Mouse (Mus musculus) hindbrain, postnatal 0 days (tissue): ENCODE measurements at regions not wholly inside any gene's neighbourhood (a gene's known extent, or its start where the extent isn't known, plus 50 kb on each side); places are given as distances from the start of the nearest gene placed in this dataset.

Experiments used
- ATAC-seq: fragments of 200-750 bp; cut with Nextera tagmentation; 2 replicates; pipeline ENCODE4 v1.8.0; 2017; ENCODE audit warnings: mild to moderate bottlenecking, moderate TSS enrichment, moderate library complexity
- DNase-seq: peaks from one replicate; pipeline ENCODE4 v3.0.0-alpha.2; 2015; ENCODE audit warnings: low spot score
- H3K27ac ChIP-seq: fragments of 300-500 bp; sonication (generic); 2 replicates; pipeline ENCODE4 v1.5.1; 2014; ENCODE audit warnings: mild to moderate bottlenecking
- H3K27me3 ChIP-seq: fragments of 300-500 bp; sonication (generic); 2 replicates; pipeline ENCODE4 v1.6.1; 2014; ENCODE audit warnings: low read length, mixed read lengths; ENCODE audit not compliant: insufficient read depth
- H3K36me3 ChIP-seq: fragments of 300-500 bp; sonication (generic); 2 replicates; pipeline ENCODE4 v1.6.1; 2014; ENCODE audit warnings: low read length, mixed read lengths; ENCODE audit not compliant: insufficient read depth
- H3K4me1 ChIP-seq: fragments of 300-500 bp; sonication (generic); 2 replicates; pipeline ENCODE4 v1.6.1; 2014; ENCODE audit warnings: antibody characterized with exemption, low read length, mixed read lengths; ENCODE audit not compliant: insufficient read depth
- H3K4me2 ChIP-seq: fragments of 300-500 bp; sonication (generic); 2 replicates; pipeline ENCODE4 v1.6.1; 2014; ENCODE audit warnings: low read depth, mild to moderate bottlenecking, low read length, moderate library complexity, mixed read lengths
- H3K4me3 ChIP-seq: fragments of 300-500 bp; sonication (generic); 2 replicates; pipeline ENCODE4 v1.5.1; 2014; ENCODE audit warnings: low read length
- H3K9ac ChIP-seq: fragments of 300-500 bp; sonication (generic); replicated peaks from 2 replicates; pipeline ENCODE4 v1.6.1; 2014; ENCODE audit warnings: mild to moderate bottlenecking, low read length, moderate library complexity, mixed read lengths
- H3K9me3 ChIP-seq: fragments of 300-500 bp; sonication (generic); 2 replicates; pipeline ENCODE4 v1.6.1; 2016; ENCODE audit warnings: low read length, mixed read lengths
- CTCF ChIP-seq: IDR thresholded peaks from 2 replicates; pipeline ENCODE4 v1.5.1; 2016; ENCODE audit warnings: antibody characterized with exemption, control low read depth, low read depth
- WGBS: fragments of 180-500 bp; shearing (Covaris S2); extraction: QIAGEN DNeasy Blood & Tissue Kit; methylation state at CpG from one replicate; pipeline ENCODE4 v1.1.7; 2014; 5-methylcytosine and 5-hydroxymethylcytosine counted together

GRCm38 (mm10) chr3:156353430-156353829 is 208.2 kb upstream of the Negr1 start:
- Histone ChIP-seq H3K27ac (no peak overlapping the region), H3K4me1 (no peaks in the 10 kb centered on the region), H3K36me3 (no peaks in the 10 kb centered on the region), H3K9ac (no peak overlapping the region), H3K9me3 (no peaks in the 10 kb centered on the region), H3K4me3 (no peak overlapping the region), H3K27me3 (no peaks in the 10 kb centered on the region), H3K4me2 (no peak overlapping the region)
- TF ChIP-seq CTCF = no peak
- no peak for DNase-seq
- 57% methylated on average over 3 of the region's 3 CpGs for WGBS
- no peak for ATAC-seq

DNA sequence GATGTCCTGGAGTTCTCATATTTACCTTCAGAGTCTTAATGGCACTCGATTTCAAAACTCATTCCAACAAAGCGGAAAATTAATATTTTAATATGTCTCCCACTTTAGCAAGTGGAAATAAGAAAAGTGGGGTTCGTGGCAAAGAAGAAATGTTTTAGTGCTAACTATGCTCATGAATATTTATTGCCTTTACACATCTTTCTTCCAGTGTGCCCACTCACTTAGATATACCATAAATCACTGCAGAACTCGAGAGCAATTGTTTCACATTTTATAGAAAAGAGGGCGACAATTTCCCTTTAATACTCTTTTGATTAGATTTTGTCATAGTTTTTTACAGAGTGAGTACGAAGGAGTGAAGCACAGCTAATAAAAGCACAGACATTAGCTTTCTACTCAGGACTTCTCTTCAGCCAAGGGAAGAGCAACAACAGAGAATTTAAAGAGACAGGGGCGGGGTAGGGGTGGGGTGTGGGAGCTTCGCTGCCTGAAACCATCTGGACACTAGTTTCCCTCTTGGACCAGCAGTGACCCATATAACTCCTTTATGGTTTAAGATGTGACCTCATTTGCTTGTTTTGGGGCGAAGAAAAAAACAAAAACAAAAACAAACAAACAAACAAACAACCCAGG is 207.6 kb upstream of the Negr1 start:
- TF ChIP-seq CTCF = no peak
- H3K9me3 ChIP-seq = no peaks in the 10 kb centered on the region
- no peak overlapping the region for H3K9ac ChIP-seq
- H3K27ac ChIP-seq = no peak overlapping the region
- ATAC-seq (no peak), DNase-seq (no peak)
- no peaks in the 10 kb centered on the region for H3K4me1 ChIP-seq
- no peaks in the 10 kb centered on the region for H3K27me3 ChIP-seq
- WGBS = 51% methylated on average over 9 of the region's 9 CpGs
- H3K4me3 ChIP-seq = no peak overlapping the region
- no peaks in the 10 kb centered on the region for H3K36me3 ChIP-seq
- no peak overlapping the region for H3K4me2 ChIP-seq

DNA sequence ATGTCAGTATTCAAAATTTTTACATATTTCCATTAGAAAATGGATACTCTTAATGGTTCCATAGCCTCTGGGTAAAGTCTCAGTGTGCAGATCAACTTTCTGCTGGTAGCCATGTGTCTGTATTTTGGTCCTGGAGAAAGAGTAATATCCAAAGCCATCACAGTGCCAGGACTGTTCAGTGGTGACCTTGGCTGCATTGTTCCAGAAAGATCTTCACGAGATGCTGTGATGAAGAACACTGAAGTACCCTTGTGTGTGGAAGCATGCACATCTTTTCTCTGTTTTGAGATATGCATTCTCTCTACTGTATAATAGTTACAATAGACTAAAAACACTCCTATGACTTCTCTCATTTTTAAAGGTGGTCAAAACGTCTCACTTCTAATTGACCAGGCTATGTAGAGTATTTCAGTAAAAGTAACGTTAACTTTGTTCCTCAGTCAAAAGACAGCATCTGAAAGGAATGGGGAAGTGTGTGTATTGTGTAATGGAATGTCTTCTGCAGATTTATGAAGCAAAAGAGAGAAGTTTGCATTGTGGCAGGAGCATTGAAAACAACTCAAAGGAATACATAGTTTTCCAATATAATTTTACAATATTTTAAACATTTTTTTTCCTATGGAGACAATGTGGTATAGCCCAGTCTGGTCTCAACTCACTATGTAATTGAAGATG is 192.8 kb upstream of the Negr1 start:
- no peak overlapping the region for H3K27ac ChIP-seq
- TF ChIP-seq CTCF = no peak
- no peak for DNase-seq
- no peak overlapping the region for H3K9ac ChIP-seq
- ATAC-seq = no peak
- H3K4me3 ChIP-seq = no peak overlapping the region
- 75% methylated on average over 3 of the region's 3 CpGs for whole genome bisulfite sequencing
- no peaks in the 10 kb centered on the region for H3K9me3 ChIP-seq
- H3K4me2 ChIP-seq = no peak overlapping the region
- H3K4me1 ChIP-seq = no peaks in the 10 kb centered on the region
- no peaks in the 10 kb centered on the region for H3K27me3 ChIP-seq
- no peaks in the 10 kb centered on the region for H3K36me3 ChIP-seq

- Histone ChIP-seq H3K4me1 (no peaks in the 10 kb centered on the region), H3K4me3 (no peak overlapping the region), H3K36me3 (no peaks in the 10 kb centered on the region), H3K9me3 (no peaks in the 10 kb centered on the region), H3K4me2 (no peak overlapping the region), H3K27me3 (no peaks in the 10 kb centered on the region), H3K27ac (no peak overlapping the region), H3K9ac (no peak overlapping the region)
- no peak for TF ChIP-seq CTCF
- ATAC-seq = no peak
- DNase-seq = no peak
Measured at GRCm38 (mm10) chr3:156376717-156377116, 184.9 kb upstream of the Negr1 start.

DNA sequence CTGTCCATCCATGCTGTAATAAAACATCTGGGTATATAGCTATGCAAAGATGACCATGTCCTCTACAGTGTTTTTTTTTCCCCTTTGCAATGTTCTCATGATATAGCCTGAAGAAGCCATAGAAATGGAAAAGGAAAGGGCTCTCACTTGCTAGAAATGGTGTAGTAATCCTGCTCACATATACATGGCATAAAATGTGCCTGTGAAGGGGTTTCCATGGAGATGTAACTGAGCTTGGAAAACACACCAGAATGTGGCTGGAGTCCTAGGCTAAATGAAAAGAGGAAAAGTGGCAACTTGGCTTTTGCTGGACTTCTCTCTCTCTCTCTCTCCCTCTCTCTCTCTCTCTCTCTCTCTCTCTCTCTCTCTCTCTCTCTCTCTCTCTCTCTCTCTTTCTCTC is 178.7 kb upstream of the Negr1 start:
- Histone ChIP-seq H3K4me3 (no peak overlapping the region), H3K9ac (no peak overlapping the region), H3K27ac (no peak overlapping the region), H3K27me3 (no peaks in the 10 kb centered on the region), H3K9me3 (no peaks in the 10 kb centered on the region), H3K36me3 (no peaks in the 10 kb centered on the region), H3K4me2 (no peak overlapping the region), H3K4me1 (no peaks in the 10 kb centered on the region)
- no peak for TF ChIP-seq CTCF
- ATAC-seq (no peak), DNase-seq (no peak)

GRCm38 (mm10) chr3:156406136-156406535 is 155.5 kb upstream of the Negr1 start:
- Histone ChIP-seq H3K4me2 (no peak overlapping the region), H3K4me3 (no peak overlapping the region)

GRCm38 (mm10) chr3:156407112-156407511 is 154.5 kb upstream of the Negr1 start:
- 91% methylated on average over 2 of the region's 2 CpGs for WGBS
- no peaks in the 10 kb centered on the region for H3K4me1 ChIP-seq
- no peak overlapping the region for H3K4me2 ChIP-seq
- H3K9me3 ChIP-seq = no peaks in the 10 kb centered on the region
- no peak for ATAC-seq
- H3K27ac ChIP-seq = no peak overlapping the region
- no peak overlapping the region for H3K4me3 ChIP-seq
- no peak overlapping the region for H3K9ac ChIP-seq
- H3K36me3 ChIP-seq = no peaks in the 10 kb centered on the region
- no peak for DNase-seq
- H3K27me3 ChIP-seq = no peaks in the 10 kb centered on the region
- no peak for TF ChIP-seq CTCF

More at GRCm38 (mm10) chr3:156406136-156406535, 155.5 kb upstream of the Negr1 start:
- no peak for DNase-seq
- no peaks in the 10 kb centered on the region for H3K4me1 ChIP-seq
- 91% methylated on average over 3 of the region's 3 CpGs for WGBS
- TF ChIP-seq CTCF = no peak
- no peaks in the 10 kb centered on the region for H3K9me3 ChIP-seq
- ATAC-seq = no peak
- H3K36me3 ChIP-seq = no peaks in the 10 kb centered on the region
- H3K27ac ChIP-seq = no peak overlapping the region
- H3K27me3 ChIP-seq = no peaks in the 10 kb centered on the region
- H3K9ac ChIP-seq = no peak overlapping the region
